Mouse (Mus musculus) retina, embryonic 14.5 days (tissue): ENCODE measurements around the gene Has1.

Experiments
- DNase-seq: peaks from one replicate; pipeline ENCODE4 v3.0.0-alpha.2; 2015; ENCODE audit warnings: low spot score

The Has1 gene

GRCm38 (mm10) chr17:17855064-17855838, at the start of gene Has1:
TSS of gene Has1 (minus strand) at chr17:17855205.
- no peak for DNase-seq

- DNase-seq, result no peak
Measured at GRCm38 (mm10) chr17:17900768-17901167, 45.8 kb upstream of the Has1 start.

- DNase-seq, result peak; percentile 40
Measured at GRCm38 (mm10) chr17:17899268-17899667, 44.3 kb upstream of the Has1 start.

DNA sequence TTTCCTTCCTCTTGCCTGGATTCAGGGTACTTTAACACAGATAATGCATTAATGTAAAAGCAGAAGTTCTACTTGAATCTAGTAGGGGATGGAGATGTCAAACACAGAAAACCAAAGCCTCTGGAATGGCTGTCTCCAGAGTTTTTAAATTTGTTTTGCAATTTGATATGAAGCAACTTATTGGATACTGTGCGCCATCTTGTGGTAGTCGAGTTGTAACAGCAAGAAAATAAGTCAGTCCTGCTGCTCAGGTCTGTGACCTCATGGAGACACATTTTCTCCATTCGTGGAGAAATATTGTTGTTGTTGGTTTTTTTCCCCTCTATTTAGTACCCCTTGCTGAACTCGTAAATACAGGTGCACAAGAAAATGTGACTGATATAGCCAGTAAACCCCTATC, 41.0 kb upstream of the Has1 start:
- DNase-seq, result peak; percentile 74

- DNase-seq, result no peak
Measured at GRCm38 (mm10) chr17:17889732-17890425, 34.9 kb upstream of the Has1 start.

GRCm38 (mm10) chr17:17887774-17888248, 32.8 kb upstream of the Has1 start, which contains the start of the genes Fpr2 and Fpr3:
TSS of gene Fpr2 (plus strand) at chr17:17887824.
TSS of gene Fpr3 (plus strand) at chr17:17887852.
- DNase-seq, result no peak

DNA sequence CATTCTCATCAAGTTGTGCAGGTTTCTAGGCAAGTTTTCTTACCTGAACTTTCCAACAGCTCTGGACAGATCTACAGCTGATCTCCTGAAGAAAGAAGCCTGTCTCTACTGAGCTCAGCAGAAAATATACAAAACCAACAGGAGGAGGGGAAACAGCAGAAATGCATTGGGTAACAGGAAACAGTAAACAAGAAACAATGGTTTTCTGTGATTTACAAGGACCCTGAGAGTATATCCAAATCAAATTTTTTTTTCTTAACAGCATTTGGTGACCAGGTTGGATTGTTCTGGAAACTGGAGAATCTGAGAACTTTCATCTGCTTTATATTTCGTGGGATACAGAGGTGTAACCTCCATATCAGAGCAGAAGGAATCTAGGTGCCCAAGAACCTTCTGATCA, 28.8 kb upstream of the Has1 start, which contains the start of gene Fpr1:
Fpr1 (minus strand) TSS at position 101 of the 400 bp plus-strand sequence.
- no peak for DNase-seq

DNA sequence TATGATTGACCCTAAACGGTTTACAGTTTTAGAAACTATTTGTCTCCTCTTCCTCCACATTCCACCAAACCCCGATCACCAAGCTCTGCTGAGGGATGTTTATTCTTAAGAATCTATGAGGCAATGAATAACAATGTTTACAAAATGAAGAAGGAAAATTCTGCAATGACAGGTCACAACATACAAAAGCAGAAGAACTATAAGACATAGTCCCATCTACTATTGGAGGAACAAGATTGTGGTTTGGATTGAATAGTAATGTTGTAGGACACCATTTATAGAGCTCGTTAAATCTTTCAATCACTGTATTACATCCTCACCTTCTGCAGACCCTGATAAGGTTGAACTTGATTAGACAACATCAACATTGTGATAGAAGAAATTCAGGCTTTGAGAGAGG, 27.7 kb upstream of the Has1 start:
- DNase-seq, result no peak

- no peak for DNase-seq
Measured at GRCm38 (mm10) chr17:17879347-17879746, 24.3 kb upstream of the Has1 start.

- DNase-seq, result no peak
Measured at GRCm38 (mm10) chr17:17871697-17872096, 16.7 kb upstream of the Has1 start.

- no peak for DNase-seq
Measured at GRCm38 (mm10) chr17:17870892-17871550, 16.0 kb upstream of the Has1 start.

GRCm38 (mm10) chr17:17866801-17867469, 11.9 kb upstream of the Has1 start:
- no peak for DNase-seq

GRCm38 (mm10) chr17:17865168-17865567, 10.2 kb upstream of the Has1 start:
- DNase-seq, result no peak

GRCm38 (mm10) chr17:17862360-17862759, 7.4 kb upstream of the Has1 start:
- no peak for DNase-seq

- no peak for DNase-seq
Measured at GRCm38 (mm10) chr17:17860110-17860509, 5.1 kb upstream of the Has1 start.

DNA sequence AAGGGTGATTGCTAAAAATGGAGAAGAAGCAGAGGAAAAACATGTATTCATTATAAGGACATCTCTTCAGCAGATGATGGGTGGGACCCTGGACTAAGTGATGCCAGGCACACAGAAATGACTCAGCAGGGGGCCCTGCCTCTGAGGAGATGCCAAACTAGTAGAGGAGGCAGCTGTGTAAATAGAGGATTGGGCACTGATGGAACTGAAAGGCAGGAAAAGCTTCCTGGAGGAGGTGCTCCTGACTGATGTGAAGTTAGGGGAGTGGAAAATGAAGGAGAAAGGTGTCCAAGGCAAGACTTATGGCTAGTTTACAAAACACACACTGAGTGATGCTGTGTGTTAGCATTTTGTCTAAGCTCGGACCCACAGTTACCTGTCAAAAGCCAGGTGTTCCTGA, 2.4 kb upstream of the Has1 start:
- DNase-seq, result no peak

DNA sequence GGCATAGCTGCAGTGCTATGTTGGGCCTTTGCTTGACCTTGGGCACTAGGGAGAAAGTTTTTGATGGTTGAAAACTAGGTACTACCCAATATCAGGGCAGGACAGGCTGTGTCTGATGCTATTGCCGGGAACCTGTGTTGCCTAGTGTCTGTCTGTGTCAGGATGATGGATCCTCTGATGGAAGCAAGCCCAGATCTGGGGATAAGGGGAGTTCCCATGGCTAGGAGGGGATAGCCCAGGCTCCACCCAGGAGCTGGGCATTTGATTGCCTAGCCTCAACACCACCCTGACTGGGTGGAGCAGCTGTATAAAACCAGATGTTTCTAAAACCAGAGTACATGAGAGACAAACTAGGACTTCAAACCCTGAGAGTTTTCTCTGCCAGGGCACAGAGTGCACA, 1.6 kb upstream of the Has1 start:
- DNase-seq, result no peak

DNA sequence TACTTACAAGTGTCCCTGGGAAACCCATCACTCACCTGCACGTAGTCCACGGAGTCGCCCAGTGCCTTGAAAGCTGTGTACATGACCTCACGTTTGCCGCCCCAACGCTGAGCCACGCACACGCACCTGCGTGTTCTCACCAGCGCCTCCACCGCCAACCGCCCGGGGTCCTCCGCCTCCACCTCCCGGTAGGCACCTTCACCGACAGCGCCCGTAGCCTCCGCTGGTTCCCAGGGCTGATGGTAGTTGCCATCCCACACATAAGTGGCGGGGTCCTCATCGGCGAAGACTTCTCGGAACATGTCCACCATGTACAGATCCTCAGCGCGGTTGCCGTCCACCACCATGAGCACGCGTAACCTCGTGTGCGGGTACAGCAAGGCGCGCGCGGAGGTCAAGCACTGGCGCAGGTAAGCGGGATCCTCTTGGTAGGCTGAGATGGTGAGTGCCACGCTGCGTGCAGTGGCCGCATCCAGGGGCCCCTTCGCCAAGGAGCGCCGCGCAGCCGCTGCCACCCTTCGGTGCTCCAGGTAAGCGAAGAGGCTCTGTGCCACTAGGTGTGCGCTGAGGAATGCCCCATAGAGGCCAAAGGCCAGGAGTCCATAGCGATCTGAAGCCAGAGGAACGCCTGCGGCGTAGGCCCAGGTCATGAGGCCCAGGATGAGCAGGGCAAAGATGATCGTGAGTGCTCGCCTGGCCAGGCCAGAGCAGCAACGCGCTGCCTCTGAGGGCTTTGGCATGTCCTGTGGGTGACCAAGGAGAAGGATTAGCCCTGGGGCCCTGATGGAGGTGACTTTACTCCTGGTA, 4.9 kb downstream of the Has1 start:
- DNase-seq, result no peak

- no peak for DNase-seq
Measured at GRCm38 (mm10) chr17:17848988-17849387, 6.0 kb downstream of the Has1 start.

- no peak for DNase-seq
Measured at GRCm38 (mm10) chr17:17845187-17846027, 9.6 kb downstream of the Has1 start.
